Mouse (Mus musculus): Measurements from ENCODE around the gene Wdr91.

Wdr91 gene

GRCm38 (mm10) chr6:34919146-34919545 lies 8.5 kb upstream of the Wdr91 start:
- no peak for DNase-seq (ENCODE audit: low spot score in 2 of 2)

- no peak for DNase-seq (ENCODE audit: low spot score in 2 of 2)
Observed at GRCm38 (mm10) chr6:34914462-34914861, 3.8 kb upstream of the Wdr91 start.

- DNase-seq (ENCODE audit: low spot score in 2 of 2) = no peak
Observed at GRCm38 (mm10) chr6:34913341-34914040, 2.8 kb upstream of the Wdr91 start.

- DNase-seq (ENCODE audit: low spot score in 2 of 2) = no peak
Observed at GRCm38 (mm10) chr6:34909631-34910345, 888 bp downstream of the Wdr91 start.

GRCm38 (mm10) chr6:34907696-34908260 lies 2.9 kb downstream of the Wdr91 start:
- DNase-seq (ENCODE audit: low spot score in 2 of 2) = no peak

- peak; percentile 32 to 34 for DNase-seq (ENCODE audit: low spot score in 2 of 2)
Observed at GRCm38 (mm10) chr6:34907121-34907614, 3.5 kb downstream of the Wdr91 start.

- peak; percentile 43 to 54 for DNase-seq (ENCODE audit: low spot score in 2 of 2)
Observed at GRCm38 (mm10) chr6:34906661-34907060, 4.0 kb downstream of the Wdr91 start.

- no peak for DNase-seq (ENCODE audit: low spot score in 2 of 2)
Observed at GRCm38 (mm10) chr6:34906125-34906524, 4.6 kb downstream of the Wdr91 start.

- no peak for DNase-seq (ENCODE audit: low spot score in 2 of 2)
Observed at GRCm38 (mm10) chr6:34904361-34904760, 6.3 kb downstream of the Wdr91 start.

GRCm38 (mm10) chr6:34903851-34904250 lies 6.8 kb downstream of the Wdr91 start:
- DNase-seq (ENCODE audit: low spot score in 2 of 2) = no peak

GRCm38 (mm10) chr6:34903441-34903840 lies 7.2 kb downstream of the Wdr91 start:
- DNase-seq (ENCODE audit: low spot score in 2 of 2) = no peak

- no peak for DNase-seq (ENCODE audit: low spot score in 2 of 2)
Observed at GRCm38 (mm10) chr6:34902578-34902977, 8.1 kb downstream of the Wdr91 start.

- no peak for DNase-seq (ENCODE audit: low spot score in 2 of 2)
Observed at GRCm38 (mm10) chr6:34901911-34902444, 8.7 kb downstream of the Wdr91 start.

GRCm38 (mm10) chr6:34900990-34901389 lies 9.7 kb downstream of the Wdr91 start:
- no peak for DNase-seq (ENCODE audit: low spot score in 2 of 2)

- DNase-seq (ENCODE audit: low spot score in 2 of 2) = no peak
Observed at GRCm38 (mm10) chr6:34899127-34899526, 11.5 kb downstream of the Wdr91 start.

- no peak for DNase-seq (ENCODE audit: low spot score in 2 of 2)
Observed at GRCm38 (mm10) chr6:34896168-34896780, 14.4 kb downstream of the Wdr91 start.

- DNase-seq (ENCODE audit: low spot score in 2 of 2) = no peak
Observed at GRCm38 (mm10) chr6:34895569-34895968, 15.1 kb downstream of the Wdr91 start.

GRCm38 (mm10) chr6:34889185-34889584 lies 21.5 kb downstream of the Wdr91 start:
- DNase-seq (ENCODE audit: low spot score in 2 of 2) = no peak

- DNase-seq (ENCODE audit: low spot score in 2 of 2) = no peak
Observed at GRCm38 (mm10) chr6:34887131-34887850, 23.4 kb downstream of the Wdr91 start.

GRCm38 (mm10) chr6:34884724-34885123 lies 26.0 kb downstream of the Wdr91 start:
- DNase-seq (ENCODE audit: low spot score in 2 of 2) = no peak

GRCm38 (mm10) chr6:34879911-34880475 lies 30.7 kb downstream of the Wdr91 start:
- no peak for DNase-seq (ENCODE audit: low spot score in 2 of 2)

Data from heart, adult 9 months (tissue).